Comparison of ENCODE assay signal across 14 mouse cellular contexts in the genomic region with DNA sequence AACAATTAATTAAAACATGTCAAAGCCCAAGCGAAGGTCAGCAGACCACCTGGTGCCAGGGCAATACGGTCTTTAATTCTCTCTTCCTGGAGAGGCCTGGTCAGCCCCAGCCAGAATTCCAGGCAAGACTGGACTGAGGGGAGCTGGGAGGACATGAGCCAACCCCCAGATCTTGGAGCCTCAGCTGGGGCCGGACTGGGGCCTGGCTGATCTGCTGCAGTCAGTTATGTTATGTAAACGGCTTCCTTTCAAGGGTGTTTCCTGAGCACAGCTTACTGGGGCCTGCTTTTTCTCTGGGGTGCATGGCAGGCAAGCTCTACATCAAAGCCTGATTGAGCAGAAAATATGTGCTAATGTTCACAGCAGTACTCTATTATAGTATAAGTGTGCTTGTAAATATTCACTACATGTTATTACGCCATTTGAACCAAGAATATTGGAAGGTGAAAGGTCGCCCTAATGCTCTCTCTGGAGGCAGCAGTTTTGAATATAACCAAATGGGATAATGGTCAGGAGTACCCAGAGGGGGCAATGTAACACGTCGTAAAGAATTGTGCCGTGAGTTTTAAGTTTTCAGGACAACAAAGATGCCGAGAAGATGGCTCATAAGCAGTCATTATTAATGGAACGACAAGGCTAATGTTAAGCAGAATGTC.
A peak's percentile ranks its signal among the peaks of the same experiment; 100 is the strongest.
DNase-seq lines count a peak whose midpoint lies in the region; ATAC-seq and TF ChIP-seq lines count a peak whose summit lies in the region.
"Had no signal": no experiment of that assay in that cellular context is flagged by ENCODE, and none has a peak within 500 bp of the region (broad histone marks: within the 10 kb centered on the region; RNA-seq: fewer than 3 reads in every experiment).

No protein-coding gene starts in this region.

- H3K9me3 ChIP-seq in hindbrain, embryonic 10.5 days = no peaks in the 10 kb centered on the region
- no peaks in the 10 kb centered on the region for H3K9me3 ChIP-seq in hindbrain, embryonic 16.5 days (ENCODE audit: control insufficient read depth, low read length)
- H3K9me3 ChIP-seq in embryonic facial prominence, embryonic 11.5 days (replicated peaks; ENCODE audit: control insufficient read depth, low read length) = no peaks in the 10 kb centered on the region
- H3K9me3 ChIP-seq in limb, embryonic 14.5 days (ENCODE audit: control insufficient read depth, low read length) = no peaks in the 10 kb centered on the region
- H3K9me3 ChIP-seq: forebrain, embryonic 15.5 days; heart, embryonic 15.5 days; liver, embryonic 15.5 days had no signal

- H3K4me3 ChIP-seq in hindbrain, embryonic 10.5 days = no peak overlapping the region
- no peak overlapping the region for H3K4me3 ChIP-seq in hindbrain, embryonic 16.5 days (ENCODE audit: low read length)
- H3K4me3 ChIP-seq in embryonic facial prominence, embryonic 11.5 days (ENCODE audit: low read depth, low read length) = no peak overlapping the region
- no peak overlapping the region for H3K4me3 ChIP-seq in limb, embryonic 14.5 days (replicated peaks; ENCODE audit: low read length)
- H3K4me3 ChIP-seq: forebrain, embryonic 15.5 days; heart, embryonic 15.5 days; layer of hippocampus, adult 2 months; liver, embryonic 15.5 days had no signal

- 35% methylated on average over 11 of the region's 11 CpGs for WGBS in hindbrain, embryonic 10.5 days
- WGBS in hindbrain, embryonic 16.5 days = 33% methylated on average over 11 of the region's 11 CpGs
- WGBS in embryonic facial prominence, embryonic 11.5 days = 28% methylated on average over 11 of the region's 11 CpGs
- 13% methylated on average over 11 of the region's 11 CpGs for WGBS in limb, embryonic 14.5 days

- H3K36me3 ChIP-seq in hindbrain, embryonic 10.5 days = no peaks in the 10 kb centered on the region
- H3K36me3 ChIP-seq in hindbrain, embryonic 16.5 days (ENCODE audit: control insufficient read depth, insufficient read depth, low read length) = no peaks in the 10 kb centered on the region
- no peaks in the 10 kb centered on the region for H3K36me3 ChIP-seq in embryonic facial prominence, embryonic 11.5 days (replicated peaks; ENCODE audit: control insufficient read depth, insufficient read depth, low read depth, low read length)
- no peaks in the 10 kb centered on the region for H3K36me3 ChIP-seq in limb, embryonic 14.5 days (ENCODE audit: control insufficient read depth, insufficient read depth, low read length)
- H3K36me3 ChIP-seq: forebrain, embryonic 15.5 days; heart, embryonic 15.5 days; liver, embryonic 15.5 days had no signal

- peaks cover 32% of the 10 kb centered on the region for H3K4me1 ChIP-seq in hindbrain, embryonic 10.5 days (replicated peaks)
- peaks cover 3% of the 10 kb centered on the region; the same call in 1 of the 2 replicates for H3K4me1 ChIP-seq in hindbrain, embryonic 16.5 days (ENCODE audit: control insufficient read depth, insufficient read depth, low read depth, low read length)
- no peaks in the 10 kb centered on the region for H3K4me1 ChIP-seq in embryonic facial prominence, embryonic 11.5 days (ENCODE audit: control insufficient read depth, insufficient read depth, low read length)
- H3K4me1 ChIP-seq in limb, embryonic 14.5 days (ENCODE audit: control insufficient read depth, insufficient read depth, low read length) = peaks cover 8% of the 10 kb centered on the region
- H3K4me1 ChIP-seq: forebrain, embryonic 15.5 days; liver, embryonic 15.5 days had no signal

- H3K4me2 ChIP-seq in hindbrain, embryonic 16.5 days (ENCODE audit: low read length) = no peak overlapping the region
- no peak overlapping the region for H3K4me2 ChIP-seq in embryonic facial prominence, embryonic 11.5 days (ENCODE audit: low read depth, low read length)
- H3K4me2 ChIP-seq in limb, embryonic 14.5 days (replicated peaks; ENCODE audit: low read depth, low read length, severe bottlenecking) = no peak overlapping the region
- H3K4me2 ChIP-seq: forebrain, embryonic 15.5 days; heart, embryonic 15.5 days; liver, embryonic 15.5 days had no signal

- peak; percentile 38 for DNase-seq in hindbrain, embryonic 10.5 days (ENCODE audit: low spot score)
- peak; percentile 43 for DNase-seq in brain, embryonic 14.5 days (ENCODE audit: low read depth)
- peak; percentile 45 for DNase-seq in embryonic facial prominence, embryonic 11.5 days (ENCODE audit: low spot score)
- DNase-seq in limb, embryonic 14.5 days (ENCODE audit: low spot score) = peak; percentile 10
- no peak for DNase-seq in spleen, postnatal 14 days (ENCODE audit: low spot score in 2 of 2)
- no peak for DNase-seq in layer of hippocampus, postnatal 25 days (ENCODE audit: extremely low spot score in 1 of 2, low spot score in 1 of 2)
- no peak for DNase-seq in urinary bladder, adult 18-20 months (ENCODE audit: low spot score in 2 of 2)
- DNase-seq: right cerebral cortex, postnatal 25 days; thymus, adult 18-20 months had no signal

- TF ChIP-seq POLR2A in brain, embryonic 14.5 days (IDR thresholded peaks at IDR 0.05; ENCODE audit: borderline replicate concordance, extremely low read depth, insufficient read depth, insufficient read length, poor library complexity, severe bottlenecking) = no peak
- TF ChIP-seq POLR2A in limb, embryonic 14.5 days (IDR thresholded peaks at IDR 0.05; ENCODE audit: borderline replicate concordance, extremely low read depth, insufficient read depth, insufficient read length) = no peak

- TF ChIP-seq CTCF in brain, embryonic 14.5 days (IDR thresholded peaks at IDR 0.05; ENCODE audit: borderline replicate concordance, extremely low read depth, insufficient read depth, insufficient read length) = no peak

- H3K27ac ChIP-seq in hindbrain, embryonic 10.5 days = peak overlapping the region; percentile 62; the same call in 1 of the 2 replicates
- H3K27ac ChIP-seq in hindbrain, embryonic 16.5 days (ENCODE audit: low read depth, low read length) = no peak overlapping the region
- no peak overlapping the region for H3K27ac ChIP-seq in embryonic facial prominence, embryonic 11.5 days (replicated peaks; ENCODE audit: low read depth, low read length)
- H3K27ac ChIP-seq in limb, embryonic 14.5 days (replicated peaks; ENCODE audit: low read depth, low read length) = no peak overlapping the region
- H3K27ac ChIP-seq: forebrain, embryonic 15.5 days; heart, embryonic 15.5 days; layer of hippocampus, adult 2 months; liver, embryonic 15.5 days had no signal

- no peak for ATAC-seq in hindbrain, embryonic 16.5 days
- ATAC-seq in embryonic facial prominence, embryonic 11.5 days (replicated peaks; ENCODE audit: insufficient number of reproducible peaks, low FRiP score, low TSS enrichment, low read depth) = 0 out of 2 replicates have a peak, but pooled peaks have one; percentile 59
- no peak for ATAC-seq in limb, embryonic 14.5 days (ENCODE audit: low FRiP score, low read depth)
- ATAC-seq: forebrain, embryonic 15.5 days had no signal

- H3K27me3 ChIP-seq in hindbrain, embryonic 10.5 days (ENCODE audit: insufficient read depth, poor library complexity, severe bottlenecking) = peaks cover 5% of the 10 kb centered on the region; the same call in 1 of the 2 replicates
- H3K27me3 ChIP-seq in hindbrain, embryonic 16.5 days (replicated peaks; ENCODE audit: control insufficient read depth, insufficient read depth, low read length) = no peaks in the 10 kb centered on the region
- no peaks in the 10 kb centered on the region for H3K27me3 ChIP-seq in embryonic facial prominence, embryonic 11.5 days (ENCODE audit: control insufficient read depth, insufficient read depth, low read length)
- no peaks in the 10 kb centered on the region for H3K27me3 ChIP-seq in limb, embryonic 14.5 days (ENCODE audit: control insufficient read depth, insufficient read depth, low read length)
- H3K27me3 ChIP-seq: forebrain, embryonic 15.5 days; heart, embryonic 15.5 days; liver, embryonic 15.5 days had no signal

- no peak overlapping the region for H3K9ac ChIP-seq in hindbrain, embryonic 16.5 days (ENCODE audit: low read depth, low read length)
- H3K9ac ChIP-seq in embryonic facial prominence, embryonic 11.5 days (replicated peaks; ENCODE audit: low read length) = no peak overlapping the region
- no peak overlapping the region for H3K9ac ChIP-seq in limb, embryonic 14.5 days (ENCODE audit: low read depth, low read length, severe bottlenecking)
- H3K9ac ChIP-seq: forebrain, embryonic 15.5 days; heart, embryonic 15.5 days; liver, embryonic 15.5 days had no signal

Comparison
In these comparisons a context has a peak if more than half of its experiments do, and no peak if none do; other contexts are left out.
1. DNase-seq: peak in hindbrain, embryonic 10.5 days (single experiment), brain, embryonic 14.5 days (single experiment), embryonic facial prominence, embryonic 11.5 days (single experiment) and limb, embryonic 14.5 days (single experiment); none in spleen, postnatal 14 days (0 of 2), layer of hippocampus, postnatal 25 days (0 of 2) and urinary bladder, adult 18-20 months (0 of 2).